Mouse (Mus musculus) skeletal muscle tissue, adult 2 months (tissue): ENCODE measurements around the gene Ostm1.

Experiments used
- DNase-seq: peaks from one replicate; pipeline ENCODE4 v3.0.0-alpha.2; 2012; ENCODE audit warnings: low read depth, low spot score

The Ostm1 gene

GRCm38 (mm10) chr10:42582566-42583110, 984 bp upstream of the Ostm1 start:
- DNase-seq, result no peak

GRCm38 (mm10) chr10:42583902-42584435, 347 bp downstream of the Ostm1 start:
- DNase-seq, result no peak

- DNase-seq, result no peak
Observed at GRCm38 (mm10) chr10:42584436-42584983, 888 bp downstream of the Ostm1 start.

GRCm38 (mm10) chr10:42585156-42585555, 1.5 kb downstream of the Ostm1 start:
- no peak for DNase-seq

GRCm38 (mm10) chr10:42585596-42586305, 2.1 kb downstream of the Ostm1 start:
- no peak for DNase-seq

GRCm38 (mm10) chr10:42587961-42588750, 4.5 kb downstream of the Ostm1 start:
- no peak for DNase-seq

- no peak for DNase-seq
Observed at GRCm38 (mm10) chr10:42589505-42589904, 5.9 kb downstream of the Ostm1 start.

- no peak for DNase-seq
Observed at GRCm38 (mm10) chr10:42590261-42591184, 6.9 kb downstream of the Ostm1 start.

GRCm38 (mm10) chr10:42591185-42591992, 7.8 kb downstream of the Ostm1 start:
- no peak for DNase-seq

- no peak for DNase-seq
Observed at GRCm38 (mm10) chr10:42591993-42592686, 8.5 kb downstream of the Ostm1 start.

GRCm38 (mm10) chr10:42593201-42593600, 9.6 kb downstream of the Ostm1 start:
- no peak for DNase-seq

- no peak for DNase-seq
Observed at GRCm38 (mm10) chr10:42598615-42599014, 15.0 kb downstream of the Ostm1 start.

GRCm38 (mm10) chr10:42601556-42601955, 17.9 kb downstream of the Ostm1 start:
- DNase-seq, result no peak

- DNase-seq, result no peak
Observed at GRCm38 (mm10) chr10:42604874-42605273, 21.3 kb downstream of the Ostm1 start.

GRCm38 (mm10) chr10:42606757-42607156, 23.1 kb downstream of the Ostm1 start:
- DNase-seq, result no peak

GRCm38 (mm10) chr10:42613075-42613474, 29.5 kb downstream of the Ostm1 start:
- no peak for DNase-seq

GRCm38 (mm10) chr10:42613639-42614381, 30.2 kb downstream of the Ostm1 start:
- no peak for DNase-seq

GRCm38 (mm10) chr10:42614766-42615165, 31.1 kb downstream of the Ostm1 start:
- no peak for DNase-seq

- no peak for DNase-seq
Observed at GRCm38 (mm10) chr10:42618291-42618690, 34.7 kb downstream of the Ostm1 start.
